Mouse (Mus musculus) urinary bladder, adult 2 months (tissue): ENCODE measurements around the gene Alg3. TPM values are rescaled to one million over a fixed set of nuclear protein-coding genes. Genes with fewer than 3 reads are reported as not detected.
A peak's percentile ranks its signal among the peaks of the same experiment; 100 is the strongest.

Experiments
- DNase-seq: peaks from one replicate; pipeline ENCODE4 v3.0.0; 2022; ENCODE audit warnings: low spot score
- polyA plus RNA-seq: library from polyadenylated mRNA; depleted of rRNA; stranded (reverse); fragments of >200 nt; gene quantifications from 2 replicates; pipeline ENCODE4 v1.2.3, GENCODE M21; 2012; rRNA removed

Alg3 gene
- polyA plus RNA-seq, 1 experiment: 12.4 TPM

DNA sequence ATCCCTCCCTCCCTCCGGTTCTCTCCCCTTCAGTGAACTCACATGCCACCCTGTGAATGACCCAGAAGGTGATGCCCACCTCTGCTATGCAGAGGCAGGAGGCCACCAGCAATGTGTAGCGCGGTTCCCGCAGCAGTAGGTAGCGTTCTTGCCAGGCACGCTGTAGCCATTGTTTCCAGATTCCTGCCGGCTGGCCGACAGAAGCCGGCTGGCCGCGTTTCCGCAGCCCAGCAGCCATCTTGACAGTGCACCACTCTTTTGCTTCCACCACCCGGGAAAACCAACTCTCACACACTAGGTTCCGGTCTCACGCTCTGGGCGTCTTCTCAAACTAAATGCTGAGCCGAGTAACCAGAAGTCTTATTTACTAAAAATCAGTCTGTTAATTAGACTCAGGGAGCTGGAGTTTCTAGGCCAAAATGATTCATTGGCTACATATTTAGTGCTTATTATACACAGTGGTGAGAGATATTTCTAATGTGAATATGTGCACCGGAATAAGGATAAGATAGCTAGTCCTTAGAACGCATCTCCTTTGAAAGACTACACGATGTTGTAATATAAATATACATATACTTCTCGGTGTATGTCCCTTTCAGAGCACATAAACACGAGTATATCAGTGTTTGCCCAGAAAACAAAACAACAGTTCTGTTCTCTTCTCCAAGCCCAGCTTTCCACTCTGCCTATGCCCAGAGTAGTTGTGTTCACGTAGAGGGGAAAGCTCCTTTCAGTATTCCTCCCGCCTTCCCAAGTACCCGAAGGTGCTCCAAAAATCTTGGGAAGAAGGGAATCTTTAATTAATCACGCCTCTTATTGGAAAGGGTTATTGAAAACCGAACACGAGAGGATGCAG lies 806 bp downstream of the Alg3 start:
- peak; percentile 61 for DNase-seq

- DNase-seq: no peak
Observed at GRCm38 (mm10) chr16:20604705-20605104, 6.8 kb downstream of the Alg3 start.

DNA sequence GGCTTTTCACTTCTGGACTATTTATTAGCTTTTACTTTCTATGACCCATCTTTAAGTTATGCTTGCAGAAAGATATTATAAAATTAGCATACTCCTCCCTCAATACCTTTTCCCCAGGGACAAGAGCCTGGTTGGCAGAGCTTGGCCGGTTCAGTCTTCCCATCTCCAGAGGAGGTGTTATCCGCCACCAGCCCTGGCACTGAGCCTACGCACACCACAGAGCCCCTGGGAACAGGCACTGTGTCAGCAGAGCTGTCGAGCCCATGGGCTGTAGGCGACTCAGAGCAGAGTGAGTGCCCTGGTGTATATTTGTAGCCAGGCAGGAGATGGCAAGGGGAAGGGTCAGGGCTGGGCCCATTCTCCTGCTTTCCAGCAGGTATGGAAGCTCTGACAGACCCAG lies 11.0 kb downstream of the Alg3 start:
- DNase-seq: no peak

DNA sequence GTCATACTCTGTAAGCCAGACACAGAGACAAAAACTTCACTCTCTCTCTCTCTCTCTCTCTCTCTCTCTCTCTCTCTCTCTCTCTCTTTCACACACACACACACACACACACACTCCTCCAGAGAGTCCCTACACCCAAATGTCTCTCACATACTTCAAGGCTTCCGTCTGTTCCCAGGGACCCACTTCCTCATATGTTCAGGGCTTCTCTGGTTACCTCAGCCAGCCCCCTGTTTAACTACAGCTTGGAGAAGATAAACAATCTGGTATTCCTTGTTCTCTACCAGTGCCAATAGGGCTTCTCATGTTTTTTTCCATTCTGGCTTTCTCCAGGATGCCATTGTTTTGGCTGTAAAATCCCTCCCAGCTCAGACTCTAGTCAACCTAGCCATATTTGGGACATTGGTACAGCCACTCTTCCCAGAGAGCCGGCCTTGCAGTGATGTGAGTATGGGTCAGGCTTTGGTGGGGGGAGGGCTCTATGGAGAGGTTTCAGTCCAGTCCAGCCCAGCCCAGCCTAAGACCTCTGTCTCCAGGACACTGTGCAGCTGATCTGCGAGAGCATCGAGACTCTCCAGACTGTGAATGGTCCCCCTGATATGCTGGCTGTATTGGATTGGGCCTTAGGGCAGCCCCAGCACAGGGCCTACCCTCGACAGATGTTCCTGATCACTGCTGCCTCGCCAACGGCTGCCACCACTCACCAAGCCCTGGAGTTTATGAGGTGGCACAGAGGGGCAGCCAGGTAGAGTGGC lies 14.7 kb downstream of the Alg3 start:
- DNase-seq: no peak

DNA sequence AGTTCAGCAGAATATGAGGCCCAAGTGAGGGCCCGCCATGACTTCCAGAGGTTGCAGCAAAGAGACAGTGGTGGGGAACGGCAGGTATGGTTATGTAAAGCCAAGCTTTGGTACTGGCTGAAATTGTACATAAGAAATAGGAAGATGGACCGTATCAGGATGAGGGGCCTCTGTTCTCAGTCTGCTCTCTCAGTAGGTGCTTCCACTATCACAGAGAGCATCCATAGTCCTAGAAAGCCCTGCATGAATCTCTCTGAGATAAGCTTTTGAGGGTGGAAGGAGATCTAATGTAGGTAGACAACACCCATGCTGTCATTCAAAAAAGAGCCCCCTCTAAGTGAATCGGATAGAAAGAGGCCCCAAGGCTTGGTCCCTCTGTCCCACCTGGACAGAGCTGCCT lies 15.8 kb downstream of the Alg3 start:
- no peak for DNase-seq

DNA sequence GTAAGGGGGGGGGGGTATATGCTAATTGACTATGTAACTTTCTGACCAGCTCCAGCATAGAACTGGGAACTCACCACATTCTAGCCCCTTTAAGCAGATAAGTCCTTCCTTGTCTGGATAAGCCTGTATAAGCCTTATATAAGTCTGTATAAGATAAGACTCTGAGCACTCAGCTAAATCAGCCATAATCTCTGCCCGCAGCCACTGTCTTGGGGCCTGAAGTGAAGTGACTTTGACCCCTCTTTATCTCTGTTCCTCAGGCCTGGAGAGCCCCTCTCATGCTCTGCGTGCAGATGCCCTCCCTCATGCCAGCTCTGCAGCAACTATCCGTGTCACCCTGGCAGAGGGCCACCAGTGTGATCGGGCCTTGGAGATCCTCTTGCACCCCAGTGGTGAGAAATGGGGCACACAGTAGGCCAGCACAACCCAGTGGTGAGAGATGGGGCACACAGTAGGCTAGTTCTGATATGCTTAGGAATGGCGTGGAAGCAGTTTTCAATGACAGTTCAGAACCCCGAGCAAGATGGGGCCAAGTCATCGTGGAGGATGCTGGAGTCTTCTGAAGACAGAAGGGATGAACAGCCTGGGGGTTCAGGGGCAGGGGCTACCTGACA lies 16.4 kb downstream of the Alg3 start:
- DNase-seq: no peak

- DNase-seq: no peak
Observed at GRCm38 (mm10) chr16:20591076-20591705, 20.3 kb downstream of the Alg3 start.

DNA sequence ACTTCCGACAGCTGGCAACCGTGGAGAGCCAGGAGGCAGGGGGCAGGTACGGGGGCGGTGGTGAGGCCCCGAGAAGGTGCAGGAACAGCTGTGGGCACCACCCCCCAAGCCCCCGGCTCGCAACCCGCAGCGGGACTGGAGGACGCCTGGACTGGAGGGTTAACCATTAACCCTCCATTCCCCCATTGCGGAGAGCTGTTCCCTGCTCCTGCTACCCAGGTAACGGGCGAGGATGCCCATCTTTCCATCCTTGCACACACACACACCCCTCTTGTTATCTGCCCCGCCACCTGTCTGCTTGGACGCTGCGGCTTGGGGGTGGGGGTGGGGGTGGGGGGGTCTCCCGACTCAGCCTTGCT lies 20.9 kb downstream of the Alg3 start:
- no peak for DNase-seq

DNA sequence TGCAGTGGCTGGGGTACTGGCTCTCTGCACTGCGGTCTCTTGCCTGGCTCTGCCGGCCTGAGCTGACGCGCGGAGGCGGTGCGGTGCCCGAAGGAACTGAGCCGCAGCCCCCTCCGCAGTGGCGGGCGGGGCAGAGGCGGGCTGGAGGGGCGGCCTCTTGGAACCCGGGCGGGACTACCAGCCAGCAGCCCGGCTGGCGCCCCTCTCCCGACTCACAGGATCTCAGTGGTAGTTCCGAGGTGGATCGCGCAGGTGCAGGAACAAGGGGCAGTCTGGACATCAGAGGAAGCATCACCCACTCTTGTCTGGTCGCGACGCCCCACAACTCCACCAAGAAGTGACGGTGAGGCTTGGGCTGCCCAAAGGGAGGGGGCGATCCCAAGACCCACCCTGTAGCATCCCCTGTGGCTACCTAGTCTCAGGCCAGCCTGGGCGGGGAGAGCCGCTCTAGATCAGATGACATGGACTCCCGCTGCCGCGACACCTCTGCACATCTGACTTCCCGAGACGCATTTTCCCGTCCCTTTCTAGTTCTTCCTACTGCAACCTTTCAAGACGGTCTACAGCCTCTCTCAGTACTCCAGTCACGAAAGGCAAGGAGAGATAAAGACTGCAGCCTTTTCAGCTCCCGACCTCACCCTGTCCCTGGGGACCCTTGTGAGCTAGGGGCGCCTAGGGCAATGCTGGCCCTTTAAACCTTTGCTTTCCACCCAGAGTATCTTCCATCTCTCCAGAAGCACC lies 21.4 kb downstream of the Alg3 start:
- DNase-seq: no peak

DNA sequence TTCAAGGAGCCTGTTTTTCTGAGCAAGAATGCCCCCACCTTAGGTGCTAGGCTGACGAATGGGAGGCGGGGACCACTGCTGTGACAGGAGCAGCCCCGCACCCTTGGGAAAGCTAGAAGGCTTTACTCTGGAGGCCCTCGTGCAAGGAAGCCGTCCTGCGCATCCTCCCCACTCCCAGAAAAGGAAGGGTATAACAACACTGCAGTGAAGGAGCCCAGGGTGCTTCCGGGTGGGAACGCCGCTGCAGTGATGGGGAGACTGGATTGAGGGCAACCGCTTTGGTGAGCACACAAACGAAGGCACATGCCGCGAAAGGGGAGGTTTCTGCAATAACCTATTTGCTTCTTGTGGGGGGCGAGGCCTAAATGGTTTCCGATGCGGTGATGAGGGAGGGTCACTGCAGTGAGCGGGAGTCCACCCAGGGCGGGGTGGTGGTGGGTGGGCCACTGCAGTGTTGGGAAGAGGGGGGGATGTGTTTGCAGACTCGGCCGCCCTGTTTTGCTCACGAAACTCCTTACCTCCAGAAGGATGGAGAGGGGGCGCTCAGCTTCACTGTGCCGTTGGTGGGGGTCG lies 22.1 kb downstream of the Alg3 start, which contains the start of gene Vwa5b2:
TSS of gene Vwa5b2 (plus strand) at position 106 of the 573 bp plus-strand sequence.
- DNase-seq: no peak

DNA sequence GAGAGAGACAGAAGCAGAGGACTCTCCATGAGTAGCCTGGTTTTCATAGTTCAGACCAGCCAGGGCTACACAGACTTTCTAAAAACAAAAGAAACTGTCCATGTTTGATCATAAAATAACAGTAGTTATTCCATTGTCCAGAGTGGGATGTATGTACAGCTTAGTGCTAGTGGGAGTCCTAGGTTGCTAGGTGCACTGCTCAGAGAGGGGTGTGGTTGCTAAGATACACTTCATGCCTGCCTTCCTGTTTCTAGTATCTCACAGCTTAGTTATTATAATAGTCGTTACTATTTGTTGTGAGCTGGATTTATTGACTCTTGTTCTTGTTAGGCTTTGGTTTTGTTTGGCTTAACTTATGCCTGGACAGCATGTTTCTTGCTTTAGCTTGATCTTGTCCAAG lies 46.5 kb downstream of the Alg3 start:
- DNase-seq: no peak

DNA sequence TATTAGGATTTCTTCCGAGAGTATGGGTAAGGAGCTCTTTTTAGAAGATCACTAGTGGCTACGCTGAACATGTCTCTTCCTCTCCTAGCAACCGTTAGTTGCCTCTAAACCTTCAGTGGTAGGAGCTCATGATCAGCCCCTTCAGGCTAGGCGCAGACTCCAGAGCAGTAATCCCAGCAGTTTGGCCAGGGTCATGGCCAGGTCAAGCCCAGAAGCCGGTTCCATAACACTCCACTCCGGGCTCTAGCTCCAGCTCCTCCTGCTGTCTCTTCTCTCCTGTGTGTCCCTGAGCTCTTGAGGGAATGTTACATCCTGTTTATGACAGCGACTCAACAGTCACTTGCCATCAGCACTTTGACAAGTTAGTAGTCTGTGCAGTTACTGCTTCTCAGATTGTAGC lies 54.2 kb downstream of the Alg3 start:
- DNase-seq: no peak

Other genes with a start within 250 kb of the Alg3 start
- gene Abcc5, start 185.3 kb downstream of the Alg3 start, polyA plus RNA-seq: 128 and 170 TPM in 2 replicates
- 33.2 and 34.2 TPM in 2 replicates for gene Eif2b5, start 112.9 kb downstream of the Alg3 start, polyA plus RNA-seq
- gene Dvl3, start 94.8 kb downstream of the Alg3 start, polyA plus RNA-seq: 22.5 and 38.0 TPM in 2 replicates
- gene Ap2m1, start 76.3 kb downstream of the Alg3 start, polyA plus RNA-seq: 411 and 488 TPM in 2 replicates
- gene Abcf3, start 63.2 kb downstream of the Alg3 start, polyA plus RNA-seq: 40.8 and 41.5 TPM in 2 replicates
- 4.1 and 7.0 TPM in 2 replicates for gene Vwa5b2, start 22.3 kb downstream of the Alg3 start, polyA plus RNA-seq
- gene Eef1akmt4, start 142 bp downstream of the Alg3 start, polyA plus RNA-seq: 7.5 and 10.4 TPM in 2 replicates
- not detected in 2 replicates for gene Gm49333, start 125 bp downstream of the Alg3 start, polyA plus RNA-seq
- 1.8 and 1.9 TPM in 2 replicates for gene Camk2n2, start 9.6 kb upstream of the Alg3 start, polyA plus RNA-seq
- gene Ece2, start 18.1 kb upstream of the Alg3 start, polyA plus RNA-seq: 2.1 and 2.5 TPM in 2 replicates
- 126 and 133 TPM in 2 replicates for gene Psmd2, start 39.9 kb upstream of the Alg3 start, polyA plus RNA-seq
- 199 and 209 TPM in 2 replicates for gene Eif4g1, start 56.6 kb upstream of the Alg3 start, polyA plus RNA-seq
- 14.4 and 18.1 TPM in 2 replicates for gene Fam131a, start 81.5 kb upstream of the Alg3 start, polyA plus RNA-seq
- 36.3 and 40.9 TPM in 2 replicates for gene Polr2h, start 105.9 kb upstream of the Alg3 start, polyA plus RNA-seq
- 12.8 and 14.0 TPM in 2 replicates for gene Clcn2, start 106.0 kb upstream of the Alg3 start, polyA plus RNA-seq
- 18.1 and 18.5 TPM in 2 replicates for gene Chrd, start 121.4 kb upstream of the Alg3 start, polyA plus RNA-seq
- gene Thpo, start 122.8 kb upstream of the Alg3 start, polyA plus RNA-seq: 3.0 and 3.4 TPM in 2 replicates